Mouse (Mus musculus) right cerebral cortex, postnatal 10 days (tissue): ENCODE measurements around the gene Fam107b.
"Not testable (repeated sequence)": the region's sequence is repeated elsewhere in the genome, so short reads cannot be mapped to it uniquely, and the experiment has no call there.

Experiments used
- DNase-seq, 2 experiments: peaks; one replicate each; pipeline ENCODE4 v3.0.0; 2021; ENCODE audit warnings: low spot score in 2 of 2

The Fam107b gene

DNA sequence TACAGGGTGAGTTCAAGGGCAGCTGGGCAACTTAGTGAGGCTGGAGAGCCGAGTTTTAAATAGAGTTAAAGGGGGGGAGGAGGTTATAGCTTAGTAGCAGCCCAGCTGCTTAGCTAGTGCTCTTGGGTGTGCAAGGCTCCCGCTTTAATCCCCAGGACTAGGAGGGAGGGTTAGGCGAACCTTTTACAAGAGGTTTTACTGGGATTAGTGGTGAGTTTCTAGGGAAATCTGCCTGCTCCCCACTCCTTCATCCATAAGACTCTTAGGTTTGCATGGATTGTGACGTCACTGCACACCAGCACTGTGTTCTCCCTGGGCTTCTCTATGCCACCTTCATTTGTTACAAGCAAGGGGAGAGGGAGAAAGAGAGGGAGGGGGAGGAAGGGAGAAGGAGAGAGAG, 88.6 kb downstream of the Fam107b start:
- DNase-seq, result no peak

DNA sequence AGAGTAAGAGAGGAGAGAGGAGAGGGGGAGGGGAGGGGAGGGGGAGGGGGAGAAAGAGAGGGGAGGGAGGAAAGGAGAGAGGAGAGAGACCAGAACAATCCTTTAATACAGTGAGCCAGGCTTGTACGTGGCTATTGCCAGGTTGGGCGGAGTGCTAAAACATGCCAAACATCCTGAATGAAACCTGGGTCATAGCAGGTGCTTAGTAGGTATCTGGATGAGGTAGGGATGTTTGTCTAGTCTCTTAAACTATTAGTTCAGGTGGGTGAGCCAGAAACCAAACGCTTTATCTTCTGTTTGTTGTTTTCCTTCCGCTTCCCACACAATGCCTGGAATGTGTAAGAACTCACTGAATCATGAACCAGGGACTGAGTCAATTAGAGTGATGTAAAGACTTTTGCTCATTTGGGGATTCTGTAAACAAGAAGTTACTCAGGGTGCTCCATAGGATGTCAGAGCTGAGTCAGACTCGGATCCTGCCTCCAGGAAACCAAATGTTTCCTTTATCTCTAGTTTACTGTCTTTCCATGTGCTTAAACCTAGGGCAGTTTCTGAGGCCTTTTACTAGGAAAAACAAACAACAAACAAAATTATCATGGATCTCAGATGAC, 89.1 kb downstream of the Fam107b start:
- no peak for DNase-seq

DNA sequence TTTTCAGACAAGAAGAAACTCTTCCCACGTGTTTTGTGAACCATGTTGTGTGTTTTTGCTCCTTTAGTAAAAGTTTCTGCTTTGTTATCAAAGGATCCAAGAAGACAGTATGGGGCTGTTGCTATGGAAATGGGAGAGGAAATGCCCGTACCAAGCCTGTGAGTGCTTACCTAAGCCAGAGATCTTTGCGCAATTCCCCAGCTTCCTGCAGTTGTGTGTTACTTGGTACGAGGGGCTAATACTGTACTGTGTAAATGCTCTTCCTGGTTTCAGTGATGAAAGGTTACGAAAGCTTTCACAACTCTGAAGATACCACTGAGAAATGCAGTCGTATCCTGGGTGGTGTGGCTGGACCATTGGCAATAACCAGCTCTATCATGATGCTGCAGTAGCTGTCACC, 93.8 kb downstream of the Fam107b start:
- no peak for DNase-seq

DNA sequence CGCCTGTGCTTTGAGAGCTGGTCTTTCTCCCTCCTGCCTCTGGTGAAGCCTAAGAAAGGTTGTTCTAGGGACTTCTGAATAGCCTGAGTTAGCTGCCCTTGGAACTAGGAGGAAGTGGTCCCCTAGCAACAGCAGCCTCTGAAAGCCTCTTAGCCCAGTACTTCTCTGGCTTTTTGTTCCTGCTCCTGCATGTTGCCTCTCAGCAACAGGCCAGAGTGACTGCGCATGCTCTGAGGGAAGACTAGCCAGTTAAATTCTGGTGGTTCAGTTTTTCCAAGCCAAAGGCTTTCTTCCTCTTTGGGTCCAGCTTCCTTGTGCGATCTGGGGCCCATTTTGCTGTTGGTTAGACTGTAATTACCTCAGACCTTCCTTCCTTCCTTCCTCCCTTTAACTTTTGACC, 98.4 kb downstream of the Fam107b start:
- DNase-seq, result peak; percentile 78 to 79

DNA sequence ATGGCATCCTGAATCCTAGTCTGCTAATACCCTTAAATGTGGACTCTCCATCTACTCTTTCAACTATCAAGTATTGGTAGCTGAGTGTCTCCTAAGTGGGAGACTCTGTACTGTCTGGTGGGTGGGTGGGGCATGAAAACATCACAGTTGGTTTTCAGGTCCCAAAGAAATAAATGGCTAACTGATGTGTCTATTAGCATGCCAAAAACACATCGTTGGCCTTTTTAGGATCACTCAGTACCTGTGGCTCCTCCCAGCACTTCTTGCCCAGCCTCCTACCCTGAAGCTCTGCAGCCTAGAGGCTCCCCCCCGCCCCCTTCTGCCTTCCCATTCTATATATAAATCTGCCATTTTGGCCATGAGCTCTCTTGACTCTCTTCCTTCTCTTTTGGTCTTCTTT, 99.4 kb downstream of the Fam107b start:
- no peak for DNase-seq

DNA sequence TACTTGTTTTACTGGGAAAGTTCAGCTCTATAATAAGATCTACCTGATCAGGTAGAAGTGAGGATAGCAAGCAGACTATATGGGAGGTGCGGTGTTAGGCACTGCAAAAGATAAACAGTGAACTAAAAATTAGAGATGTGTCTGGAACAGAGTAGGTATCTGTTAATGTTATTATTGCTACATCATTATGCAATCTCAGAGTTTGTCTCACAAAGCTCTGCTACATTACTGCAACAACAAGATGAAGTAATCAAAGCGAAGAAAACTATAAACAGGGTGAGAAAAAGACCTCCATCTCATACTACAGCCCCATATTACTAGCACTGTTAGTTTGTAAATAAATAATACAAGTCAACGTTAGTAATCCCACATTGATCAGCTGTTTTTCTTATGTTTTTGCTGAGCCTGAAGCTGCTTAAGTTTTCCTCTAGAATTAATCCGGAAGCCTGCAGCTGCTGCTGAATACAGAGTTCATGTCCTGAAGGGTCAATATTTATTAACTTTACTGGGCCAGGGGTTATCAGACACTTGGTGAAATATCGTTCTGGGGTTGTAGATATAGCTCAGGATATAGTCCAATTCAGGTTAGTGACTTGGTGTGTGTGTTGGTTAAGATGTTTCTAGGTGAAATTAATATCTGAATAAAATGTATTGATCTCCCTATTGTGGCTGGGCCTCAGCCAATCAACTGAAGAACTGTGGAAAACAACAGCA, 102.5 kb downstream of the Fam107b start:
- DNase-seq, result no peak

DNA sequence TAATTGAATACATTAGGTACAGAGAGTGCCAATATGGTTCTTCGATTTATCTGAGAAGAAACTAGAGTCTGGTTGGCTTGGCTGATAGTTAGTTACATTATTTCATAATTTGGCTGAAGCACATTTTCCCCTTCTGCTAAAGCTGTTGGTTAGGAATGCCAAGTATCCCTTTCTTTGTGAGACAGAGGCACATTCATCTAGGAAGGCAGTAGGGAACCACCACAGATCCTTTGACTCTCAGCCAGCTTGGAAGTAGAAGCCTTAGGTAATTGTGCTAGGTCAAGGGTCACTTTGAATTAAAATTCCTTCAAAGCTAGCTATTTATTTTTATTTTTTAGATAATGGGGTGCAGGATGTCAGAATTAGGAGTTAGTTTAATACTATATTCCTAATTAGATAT, 105.2 kb downstream of the Fam107b start:
- DNase-seq, result no peak

DNA sequence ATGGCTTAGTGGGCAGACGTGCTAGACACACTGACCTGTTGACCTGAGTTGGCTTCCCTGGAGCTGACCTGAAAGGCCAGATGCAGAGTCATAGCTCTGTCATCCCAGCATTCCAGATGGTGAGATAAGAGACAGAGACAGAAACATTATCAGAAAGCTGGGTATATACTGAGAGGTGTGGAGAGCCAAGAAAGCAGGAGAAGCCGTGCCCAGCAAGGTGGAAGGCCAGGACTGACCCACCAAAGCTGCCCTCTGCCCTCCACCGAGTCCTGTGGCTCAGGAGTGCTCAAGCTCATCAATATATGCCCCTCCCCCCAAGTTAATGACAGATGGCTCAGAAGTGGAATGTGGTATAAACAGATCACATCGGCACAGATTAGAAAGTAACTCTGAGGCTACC, 112.4 kb downstream of the Fam107b start:
- DNase-seq, result no peak

DNA sequence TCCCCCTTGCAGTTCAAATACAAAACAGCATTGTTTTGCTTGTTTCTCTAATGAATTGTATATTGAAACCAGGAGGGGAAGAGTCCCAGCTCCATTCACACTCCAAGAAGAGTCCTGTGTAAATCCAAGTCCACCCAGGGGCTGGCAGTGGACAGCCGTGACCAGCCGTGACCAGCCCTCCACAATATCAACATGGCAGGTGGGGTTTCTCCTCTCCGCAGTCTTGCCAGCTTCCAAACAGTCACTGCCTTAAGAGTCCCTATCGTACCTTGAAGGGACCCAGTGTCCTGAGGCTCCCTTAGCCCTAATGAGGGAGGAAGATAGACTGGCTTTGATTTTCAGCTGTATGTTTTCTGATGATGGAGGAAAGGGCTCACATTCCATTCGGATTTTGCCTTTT, 113.1 kb downstream of the Fam107b start:
- DNase-seq, result no peak

DNA sequence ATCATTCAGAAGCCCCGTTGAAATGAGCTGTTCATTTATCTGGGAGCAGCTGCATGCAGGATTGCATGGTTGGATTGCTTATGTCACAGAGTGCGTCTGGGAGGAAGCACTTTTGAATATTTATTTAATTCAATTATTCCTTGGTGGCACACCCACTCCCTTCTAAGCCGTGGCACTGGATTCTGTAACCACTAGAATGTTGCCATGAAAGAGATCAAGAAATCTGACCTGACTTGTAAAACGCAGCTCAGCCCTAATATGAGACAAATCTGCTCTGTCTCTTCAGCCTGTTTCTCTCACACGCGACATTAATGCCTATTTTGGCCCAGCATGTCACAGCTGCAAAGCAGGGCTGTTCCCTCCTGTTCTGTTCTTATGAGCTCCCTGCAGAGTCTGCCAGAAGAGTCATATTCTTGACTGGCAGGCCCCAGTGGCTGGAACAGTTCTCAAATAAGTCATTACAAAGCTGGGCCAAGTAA, 113.5 kb downstream of the Fam107b start:
- no peak for DNase-seq

DNA sequence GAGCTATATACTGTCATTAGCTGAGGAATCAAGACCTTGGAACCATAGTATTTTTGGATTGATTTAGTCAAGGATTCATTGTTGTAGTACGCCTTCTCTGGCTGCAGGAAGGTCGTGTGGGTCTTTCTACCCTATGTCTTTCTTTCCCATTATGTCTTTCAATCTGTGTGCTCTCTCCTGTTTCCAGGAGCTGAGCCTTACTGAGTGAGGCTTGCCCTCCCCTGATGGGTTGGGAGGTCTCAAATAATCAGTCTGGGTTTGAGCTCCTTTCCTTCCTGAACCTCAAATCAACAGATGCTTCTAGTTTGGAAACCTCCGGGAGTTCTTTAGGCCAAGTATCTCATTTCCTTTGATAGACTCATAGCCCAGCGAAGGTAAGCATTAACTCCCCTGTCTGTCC, 119.9 kb downstream of the Fam107b start:
- DNase-seq, result no peak

DNA sequence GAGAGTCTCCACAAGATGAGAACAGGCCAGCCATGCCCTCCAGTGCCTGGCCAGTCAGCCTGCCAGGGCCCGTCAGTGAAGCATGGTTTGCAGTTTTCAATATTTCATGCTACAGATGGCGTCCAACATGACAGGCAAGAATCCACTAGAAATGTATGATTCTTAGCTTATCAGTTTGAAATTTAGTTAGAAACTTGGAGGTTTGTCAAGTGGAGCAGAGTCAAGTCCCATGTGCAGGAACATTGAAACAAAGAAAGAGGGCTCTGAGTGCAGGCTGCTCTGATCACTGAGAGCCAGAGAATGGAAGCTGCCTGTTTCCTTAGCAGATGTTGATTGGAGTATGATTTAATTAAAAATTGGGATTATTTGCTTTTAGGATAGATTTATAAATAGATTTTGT, 122.5 kb downstream of the Fam107b start:
- no peak for DNase-seq

DNA sequence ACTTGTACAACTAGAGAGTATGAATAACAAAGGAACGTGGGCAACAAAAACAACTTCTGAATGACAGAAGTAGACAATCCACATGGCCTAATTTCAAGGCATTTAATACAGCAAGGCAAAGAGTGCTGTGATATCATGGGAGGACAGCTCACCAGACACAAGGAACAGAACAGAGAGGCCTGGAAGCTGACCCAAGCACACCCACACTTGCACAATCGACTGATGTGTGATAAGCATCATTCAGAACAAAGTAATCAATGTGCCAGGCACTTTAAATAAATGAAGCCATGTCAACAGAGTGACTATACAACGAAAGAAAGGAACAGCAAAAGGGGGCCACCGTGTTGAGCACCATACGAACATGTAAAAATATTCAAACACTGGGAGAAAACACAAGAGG, 125.6 kb downstream of the Fam107b start:
- DNase-seq, result no peak

DNA sequence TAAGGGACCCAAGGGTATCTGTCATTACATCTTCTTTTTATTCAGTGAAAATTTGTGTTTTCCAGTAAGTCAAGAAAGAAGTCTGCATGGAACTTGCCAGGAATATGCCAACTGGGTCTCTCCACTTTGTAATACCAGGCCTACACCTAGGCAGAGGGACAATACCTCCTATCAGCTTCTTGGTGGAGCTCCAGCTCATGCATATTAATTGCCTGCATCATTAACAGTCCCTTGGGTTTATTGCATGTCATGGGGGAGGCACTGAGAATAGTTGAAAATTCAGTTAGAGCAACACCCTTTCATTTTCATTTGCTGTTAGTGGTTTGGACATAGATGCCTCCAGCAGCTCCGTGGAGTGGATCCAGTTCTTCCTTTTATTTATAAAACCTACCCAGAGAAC, 130.1 kb downstream of the Fam107b start:
- no peak for DNase-seq

DNA sequence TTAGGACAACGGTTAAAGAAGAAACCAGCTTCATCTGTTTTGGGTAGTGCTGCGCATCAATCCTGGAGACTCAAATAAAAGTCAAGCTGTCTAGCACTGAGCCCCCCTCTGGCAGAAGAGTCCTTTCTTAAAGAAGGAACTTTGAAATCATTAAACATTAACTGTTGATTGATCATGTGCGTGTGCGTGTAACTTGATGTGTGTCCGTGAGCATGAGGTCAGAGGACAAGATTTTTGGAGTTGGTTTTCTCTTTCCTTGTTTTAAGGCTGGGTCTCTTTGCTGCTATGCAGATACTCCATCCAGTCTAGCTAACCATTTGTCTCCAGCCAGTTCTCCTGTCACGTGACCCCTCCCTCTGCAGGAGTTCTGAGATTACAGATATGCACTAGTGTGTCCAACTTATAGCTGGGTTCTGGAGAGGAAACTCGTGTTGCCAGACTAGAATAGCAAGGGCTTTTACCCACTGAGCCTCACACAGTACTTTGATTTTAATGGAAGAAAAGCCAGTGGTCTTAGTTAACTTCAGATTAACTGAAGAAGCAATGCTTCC, 132.4 kb downstream of the Fam107b start:
- no peak for DNase-seq

DNA sequence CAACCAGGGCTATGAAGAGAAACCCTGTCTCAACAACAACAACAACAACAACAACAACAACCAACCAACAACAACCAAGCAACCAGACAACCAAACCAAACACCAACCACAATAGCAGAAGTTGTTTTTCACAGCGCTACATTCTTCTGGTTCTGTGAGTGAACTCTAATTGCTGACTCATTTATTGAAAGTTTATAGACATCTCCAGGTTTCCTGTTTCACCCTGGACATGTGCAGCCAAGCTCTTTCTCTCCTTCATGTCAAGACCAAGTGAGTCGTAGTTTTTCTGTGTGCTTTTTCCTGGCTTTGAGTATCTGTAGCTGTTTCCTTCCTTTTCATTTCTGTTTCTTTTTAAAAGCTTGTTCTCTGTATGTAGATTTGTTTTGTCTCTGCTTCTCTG, 133.5 kb downstream of the Fam107b start:
- DNase-seq, result no peak

DNA sequence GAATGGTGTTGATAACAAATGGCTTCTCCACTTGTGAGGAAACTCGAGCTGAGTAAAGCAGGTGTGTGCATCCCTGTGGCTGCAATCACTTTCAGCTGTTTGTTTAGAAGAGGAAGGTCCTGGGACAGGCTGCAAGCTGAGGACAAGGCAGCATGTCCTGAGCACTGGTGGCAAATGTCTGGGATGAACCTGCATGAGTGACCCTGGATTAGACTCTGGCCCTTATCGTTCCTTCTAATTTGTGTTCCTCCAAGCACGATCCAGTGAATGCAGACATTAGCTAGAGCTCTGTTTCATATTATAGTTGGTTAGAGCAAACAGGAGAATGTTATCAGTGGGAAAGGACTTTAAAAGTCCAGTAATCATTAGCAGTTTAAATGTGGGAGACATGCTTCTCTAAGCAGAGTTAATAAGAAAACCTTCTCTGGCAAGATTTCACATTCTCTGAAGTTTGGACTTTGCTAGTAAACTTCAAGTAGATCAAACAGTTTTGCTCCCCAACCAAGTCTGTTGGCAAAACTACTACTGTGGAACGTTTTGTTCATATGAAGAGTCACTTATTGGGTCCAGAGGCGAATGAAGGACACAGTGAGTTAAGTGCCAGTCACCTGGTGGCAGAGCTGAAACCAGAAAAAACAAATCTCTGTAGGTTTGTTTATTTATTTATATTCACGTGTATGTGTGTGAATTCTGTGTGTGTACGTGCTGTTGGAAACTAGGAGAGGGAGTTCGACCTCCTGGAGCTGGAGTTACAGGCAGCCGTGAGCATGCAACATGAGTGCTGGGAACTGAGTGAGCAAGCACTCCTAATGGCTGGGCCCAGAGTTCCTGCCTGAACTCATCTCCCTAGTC, 134.2 kb downstream of the Fam107b start:
- no peak for DNase-seq

DNA sequence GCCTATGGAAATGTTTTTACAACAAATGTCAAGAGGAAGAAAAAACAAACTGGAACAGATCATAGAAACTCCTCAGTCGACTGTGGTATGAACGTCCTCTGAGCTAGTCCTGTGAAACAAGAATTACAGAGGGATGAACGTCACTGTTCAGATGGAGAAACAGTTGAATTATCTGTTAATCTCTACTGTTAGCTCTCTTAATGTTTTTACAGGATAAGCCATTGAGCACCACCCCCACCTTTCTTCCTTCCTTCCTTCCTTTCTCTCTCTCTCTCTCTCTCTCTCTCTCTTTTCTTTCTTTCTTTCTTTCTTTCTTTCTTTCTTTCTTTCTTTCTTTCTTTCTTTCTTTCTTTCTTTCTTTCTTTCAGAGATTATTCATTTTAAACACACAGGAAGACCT, 135.0 kb downstream of the Fam107b start:
- DNase-seq, result not testable (repeated sequence)

DNA sequence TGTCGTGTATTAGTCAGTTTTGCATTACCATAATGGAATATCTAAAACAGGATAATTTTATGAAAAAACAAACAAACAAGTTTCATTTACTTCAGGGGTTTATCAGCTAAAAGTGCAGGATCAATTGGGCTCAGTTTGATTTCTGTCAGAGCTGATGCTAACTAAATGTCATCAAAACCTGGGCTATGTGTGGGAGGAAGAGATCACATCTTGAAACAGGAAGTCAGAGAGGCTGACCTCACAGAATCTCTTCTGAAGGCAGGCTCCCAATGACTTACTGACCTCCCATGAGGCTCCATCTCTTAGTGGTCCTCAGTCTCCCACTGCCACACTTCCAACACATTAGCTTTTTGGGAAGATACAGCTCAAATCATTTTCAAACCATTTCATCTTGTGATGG, 136.9 kb downstream of the Fam107b start:
- DNase-seq, result no peak

DNA sequence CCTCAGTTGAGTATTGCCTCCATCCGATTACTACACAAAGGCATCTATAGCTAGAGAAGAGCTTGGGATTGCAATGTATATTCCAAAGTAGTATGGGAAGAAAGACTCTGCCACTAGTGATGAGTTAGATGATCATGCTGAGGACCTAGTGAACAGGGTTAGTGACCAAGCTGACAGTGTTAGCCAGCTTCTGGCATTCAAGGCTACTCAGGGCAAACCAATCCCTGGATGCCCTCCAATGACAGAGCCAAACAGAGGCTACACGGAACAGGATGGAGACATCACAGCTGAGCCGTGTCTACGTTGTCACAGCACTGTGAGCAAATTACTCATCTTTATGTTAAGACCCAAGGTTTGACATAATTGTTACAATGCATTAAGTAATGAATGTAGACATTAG, 138.3 kb downstream of the Fam107b start:
- DNase-seq, result no peak

DNA sequence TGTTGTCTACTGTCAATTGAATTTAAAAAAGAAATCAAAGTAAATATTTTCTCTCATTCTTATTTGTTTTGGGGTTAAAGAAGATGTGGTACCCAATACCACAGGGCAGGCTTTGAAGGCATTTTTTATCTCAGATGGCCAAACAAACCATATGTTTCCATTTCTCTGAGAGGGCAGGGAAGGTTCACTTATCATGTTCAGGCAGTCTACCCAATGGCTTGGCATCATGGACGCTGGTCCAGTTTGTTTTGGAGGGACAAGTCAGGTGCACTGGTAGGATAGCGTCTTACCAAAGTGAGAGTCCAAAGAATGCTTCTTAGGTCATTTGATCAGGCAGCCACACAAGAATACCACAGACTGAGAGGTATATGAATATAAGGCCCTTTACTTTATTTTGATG, 139.6 kb downstream of the Fam107b start:
- no peak for DNase-seq

DNA sequence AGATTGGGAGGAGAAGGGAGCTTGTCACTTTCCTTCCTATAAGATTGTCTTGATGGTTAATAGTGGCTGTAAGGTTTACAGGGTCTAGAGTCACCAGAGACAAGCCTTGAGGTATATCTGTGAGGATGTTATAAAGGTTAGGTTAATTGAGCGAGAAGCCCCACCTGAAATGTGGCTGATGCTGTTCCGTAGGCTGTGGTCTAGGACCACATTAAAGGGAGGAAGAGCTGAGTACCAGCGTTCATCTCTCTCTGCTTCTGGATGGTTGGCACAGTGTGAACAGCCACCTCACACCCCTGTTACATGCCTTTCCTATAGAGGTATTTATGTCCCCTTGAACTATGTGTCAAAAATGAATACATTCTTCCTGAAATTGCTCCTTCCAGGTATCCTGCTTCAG, 140.2 kb downstream of the Fam107b start:
- DNase-seq, result no peak
